Mouse (Mus musculus) E14TG2a.4 (cell line): ENCODE measurements at regions not wholly inside any gene's neighbourhood (a gene's known extent, or its start where the extent isn't known, plus 50 kb on each side); places are given as distances from the start of the nearest gene placed in this dataset.

ENCODE experiments used
- CTCF ChIP-seq: conservative IDR thresholded peaks from 2 replicates; pipeline ENCODE4 v1.5.1; 2014; ENCODE audit warnings: low read length
- NANOG ChIP-seq: IDR thresholded peaks from 2 replicates; pipeline ENCODE4 v1.6.1; 2014; ENCODE audit warnings: borderline replicate concordance, low read length, mixed read lengths

DNA sequence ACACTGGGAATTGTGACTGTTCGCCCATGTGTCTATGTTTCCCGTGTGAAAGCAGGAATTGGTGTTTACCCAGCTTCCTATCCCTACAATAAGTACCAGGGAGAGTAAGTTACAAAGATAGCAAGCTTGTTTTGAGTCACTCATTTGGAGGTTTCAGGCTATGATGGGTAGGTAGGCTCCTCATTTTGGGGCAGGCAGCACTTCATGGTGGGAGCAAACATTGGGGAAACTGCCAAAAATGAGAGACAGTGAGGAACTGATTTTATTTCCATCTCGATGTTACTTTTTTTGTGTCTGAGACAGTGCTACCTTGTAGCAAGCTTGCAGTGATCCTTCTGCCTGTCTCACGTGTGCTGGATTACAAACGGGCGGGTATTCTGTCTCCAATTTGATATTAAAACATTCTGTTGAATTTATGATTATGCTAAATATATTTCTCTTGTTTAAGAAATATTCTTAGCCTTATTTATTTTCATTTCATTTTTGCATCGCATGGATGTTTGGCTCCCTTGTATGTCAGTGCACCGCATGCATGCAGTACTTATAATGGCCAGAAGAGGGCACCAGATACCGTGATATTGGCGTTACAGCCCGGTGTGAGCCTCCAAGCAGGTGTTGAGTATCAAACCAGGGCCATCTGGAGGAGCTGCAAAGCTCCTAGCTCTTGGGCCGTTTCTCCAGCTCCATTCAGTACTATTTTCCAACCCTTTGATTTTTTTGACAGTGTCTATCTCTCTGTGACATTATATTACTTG lies 264.3 kb upstream of the Got2 start:
- TF ChIP-seq NANOG (no peak), CTCF (peak; percentile 95)
